Mouse (Mus musculus): Measurements from ENCODE around the gene Slit3.

DNA sequence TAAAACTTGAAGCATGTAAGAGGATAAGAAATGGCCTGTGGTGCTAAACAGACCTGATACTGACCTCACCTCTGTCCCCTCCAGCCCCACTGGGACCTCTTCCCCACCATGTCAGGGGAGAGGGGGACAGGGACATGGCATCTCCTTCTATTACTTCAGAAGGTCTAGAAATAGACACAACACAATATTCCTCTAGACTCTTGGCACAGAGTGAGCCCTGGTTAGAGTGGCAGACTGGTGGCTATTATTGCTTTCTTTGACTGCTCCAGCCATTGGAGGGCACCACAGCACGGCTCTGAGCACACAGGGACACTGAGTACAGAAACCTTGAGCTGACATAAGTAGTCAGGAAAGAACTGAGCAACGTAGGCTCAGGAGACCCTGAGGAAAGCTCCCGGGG, 501.7 kb downstream of the Slit3 start:
- no peak for TF ChIP-seq GATA1 (IDR thresholded peaks at IDR 0.05; ENCODE audit: low read length)
- no peak for TF ChIP-seq TAL1 (IDR thresholded peaks at IDR 0.05; ENCODE audit: low read length)
